Mouse (Mus musculus): ENCODE measurements at regions not wholly inside any gene's neighbourhood (a gene's known extent, or its start where the extent isn't known, plus 50 kb on each side); places are given as distances from the start of the nearest gene placed in this dataset.
"Not testable (repeated sequence)": the region's sequence is repeated elsewhere in the genome, so short reads cannot be mapped to it uniquely, and the experiment has no call there.

DNA sequence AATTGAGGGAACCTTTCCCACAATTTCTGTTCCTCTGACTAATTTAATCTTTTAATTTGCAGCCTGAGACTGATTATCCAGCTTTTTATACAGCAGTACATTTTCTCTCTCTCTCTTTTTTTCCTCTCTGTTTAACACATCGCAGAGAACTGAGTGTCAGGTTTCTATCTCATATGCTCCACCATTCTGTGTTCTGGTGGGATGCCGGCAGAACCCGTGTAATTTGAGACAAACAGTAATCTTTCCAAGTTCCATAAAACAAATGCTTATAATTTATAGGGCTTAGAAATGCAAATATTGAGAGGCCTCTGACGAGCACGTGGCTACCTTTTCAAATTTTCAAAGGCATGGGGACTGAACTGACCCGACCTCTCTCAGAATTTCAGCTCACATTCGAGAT lies 59.1 kb downstream of the Zbtb18 start:
- in situ Hi-C loops (cut with MboI; ENCODE audit: low pct_unique_long_range_greater_than_20kb in 1 of 2, low sequenced_read_pairs in 2 of 2, unreplicated experiment in 1 of 2): no loop called here

DNA sequence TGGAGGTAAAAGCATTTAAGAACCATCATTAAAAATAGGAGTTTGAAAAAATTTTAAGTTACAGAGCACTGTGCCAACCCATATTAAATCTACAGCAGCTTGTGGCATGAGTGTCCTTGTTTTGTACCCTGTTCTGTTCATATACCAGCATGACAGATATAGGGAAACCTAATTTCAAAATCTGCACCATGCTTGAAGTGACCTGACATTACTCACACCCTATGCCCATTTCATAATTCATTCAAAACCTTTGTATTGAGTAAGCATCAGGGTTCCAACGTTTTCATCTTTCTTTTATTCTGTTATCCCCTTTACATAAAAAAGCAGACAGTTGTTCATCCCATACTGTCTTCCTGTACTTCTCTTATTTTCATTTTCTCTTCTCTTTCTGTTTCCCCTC lies 61.8 kb downstream of the Zbtb18 start:
- in situ Hi-C loops (cut with MboI; ENCODE audit: low pct_unique_long_range_greater_than_20kb in 1 of 2, low sequenced_read_pairs in 2 of 2, unreplicated experiment in 1 of 2): no loop called here

DNA sequence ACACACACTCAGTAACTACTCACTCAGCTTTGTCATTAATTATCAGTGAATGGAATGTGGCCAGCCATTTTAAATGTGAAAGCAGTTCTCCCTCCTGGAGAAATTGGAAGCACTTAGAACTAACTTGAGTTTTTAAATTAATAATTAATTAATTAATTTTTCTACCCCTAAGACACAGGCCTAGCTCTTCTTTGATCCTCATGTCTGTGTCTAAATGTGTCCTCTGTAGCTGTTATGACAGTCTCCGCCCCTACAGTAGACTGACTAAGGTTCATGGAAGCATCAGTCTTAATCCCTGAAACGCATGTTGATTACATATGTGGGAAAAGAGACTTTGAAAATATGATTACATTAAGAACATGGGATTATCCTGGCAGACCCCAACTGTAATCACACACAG lies 62.6 kb downstream of the Zbtb18 start:
- in situ Hi-C loops (cut with MboI; ENCODE audit: low pct_unique_long_range_greater_than_20kb in 1 of 2, low sequenced_read_pairs in 2 of 2, unreplicated experiment in 1 of 2): no loop called here

DNA sequence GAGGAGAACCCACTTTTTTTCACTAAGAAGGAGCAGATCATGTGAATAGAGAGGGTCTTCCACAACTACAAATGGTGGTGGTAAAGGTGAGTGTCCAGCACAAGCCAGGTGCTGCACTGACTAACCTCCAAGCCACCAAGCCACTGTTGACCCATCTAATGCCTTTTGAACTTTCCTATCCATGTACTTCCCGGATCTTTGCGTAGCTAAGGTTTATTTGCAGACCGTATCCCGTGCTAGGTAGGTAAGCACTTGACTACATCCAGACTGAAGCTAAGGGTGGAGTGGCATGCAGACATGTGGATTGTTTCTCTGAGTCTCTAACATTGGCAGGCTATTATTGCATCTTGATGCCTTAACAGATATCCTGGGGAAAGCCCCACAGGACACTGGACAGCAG lies 65.2 kb downstream of the Zbtb18 start:
- in situ Hi-C loops (cut with MboI; ENCODE audit: low pct_unique_long_range_greater_than_20kb in 1 of 2, low sequenced_read_pairs in 2 of 2, unreplicated experiment in 1 of 2): not testable (repeated sequence)

DNA sequence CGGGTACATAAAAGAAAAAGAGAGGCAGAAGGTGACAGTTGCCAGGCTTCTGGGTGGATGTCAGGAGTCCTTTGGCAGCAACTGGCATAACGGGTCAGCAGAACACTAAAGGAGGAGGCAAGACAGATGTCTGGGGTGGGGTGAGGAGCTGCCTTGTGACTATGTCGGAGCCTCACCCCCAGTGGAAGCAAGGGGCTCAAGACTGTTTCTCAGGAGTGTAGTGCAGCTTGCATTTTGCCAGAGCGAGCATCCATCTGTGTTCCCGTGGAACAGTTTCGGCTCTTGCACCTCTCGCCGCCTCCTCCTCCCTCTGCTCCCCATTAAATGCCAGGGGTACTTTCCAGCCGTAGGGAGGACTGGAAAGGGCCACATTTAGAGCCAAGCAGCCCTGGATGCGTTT lies 67.6 kb downstream of the Zbtb18 start:
- in situ Hi-C loops (cut with MboI; ENCODE audit: low pct_unique_long_range_greater_than_20kb in 1 of 2, low sequenced_read_pairs in 2 of 2, unreplicated experiment in 1 of 2): no loop called here

DNA sequence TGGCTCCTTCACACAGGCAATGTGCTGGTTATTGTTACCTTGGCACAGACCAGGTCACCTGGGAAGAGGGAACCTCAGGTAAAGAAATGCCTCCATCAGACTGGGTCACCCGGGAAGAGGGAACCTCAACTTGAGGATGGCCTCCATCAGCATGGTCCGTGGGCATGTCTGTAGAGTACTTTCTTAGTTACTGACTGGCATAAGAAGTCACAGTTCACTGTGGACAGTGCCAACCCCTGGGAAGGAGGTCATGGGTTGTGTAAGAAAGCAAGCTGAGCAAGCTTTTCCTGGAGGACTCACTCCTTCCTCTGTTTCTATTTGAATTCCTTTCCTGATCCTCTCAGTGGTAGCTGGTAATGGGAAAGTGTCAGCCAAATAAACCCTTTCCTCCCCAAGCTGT lies 70.0 kb downstream of the Zbtb18 start:
- in situ Hi-C loops (cut with MboI; ENCODE audit: low pct_unique_long_range_greater_than_20kb in 1 of 2, low sequenced_read_pairs in 2 of 2, unreplicated experiment in 1 of 2): no loop called here

DNA sequence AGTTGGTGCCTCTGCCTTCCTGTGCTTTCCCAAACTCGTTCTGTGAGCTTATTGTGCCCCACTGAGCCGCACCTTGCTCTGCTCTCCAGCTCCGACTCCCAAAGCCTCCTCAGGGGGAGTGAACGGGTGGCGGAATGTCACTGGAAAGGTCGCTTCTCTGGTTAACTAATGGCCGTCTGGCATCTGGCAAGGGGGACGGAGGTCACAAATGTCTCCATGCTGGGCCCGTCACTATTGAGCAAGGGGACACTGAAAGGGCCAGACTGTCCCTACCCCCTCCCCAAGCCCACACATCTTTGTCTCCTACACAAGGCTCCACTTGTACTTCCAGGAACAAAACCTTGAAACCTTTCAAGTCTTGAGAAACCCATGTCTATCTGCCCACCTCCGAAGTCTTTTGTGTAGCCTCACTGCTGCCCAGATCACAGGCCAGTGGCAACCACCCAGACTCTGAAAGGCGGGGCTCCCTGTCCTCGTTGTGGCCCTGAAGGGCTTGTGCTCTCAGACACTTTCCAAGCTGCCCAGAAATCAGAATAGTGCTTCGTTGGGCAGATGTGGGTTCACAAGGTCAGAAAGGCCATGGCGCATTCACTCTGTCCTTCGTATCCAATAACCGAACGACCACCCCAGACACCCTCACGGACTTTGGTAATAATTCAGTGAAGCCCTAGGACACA lies 75.9 kb downstream of the Zbtb18 start:
- in situ Hi-C loops (cut with MboI; ENCODE audit: low pct_unique_long_range_greater_than_20kb in 1 of 2, low sequenced_read_pairs in 2 of 2, unreplicated experiment in 1 of 2): no loop called here

DNA sequence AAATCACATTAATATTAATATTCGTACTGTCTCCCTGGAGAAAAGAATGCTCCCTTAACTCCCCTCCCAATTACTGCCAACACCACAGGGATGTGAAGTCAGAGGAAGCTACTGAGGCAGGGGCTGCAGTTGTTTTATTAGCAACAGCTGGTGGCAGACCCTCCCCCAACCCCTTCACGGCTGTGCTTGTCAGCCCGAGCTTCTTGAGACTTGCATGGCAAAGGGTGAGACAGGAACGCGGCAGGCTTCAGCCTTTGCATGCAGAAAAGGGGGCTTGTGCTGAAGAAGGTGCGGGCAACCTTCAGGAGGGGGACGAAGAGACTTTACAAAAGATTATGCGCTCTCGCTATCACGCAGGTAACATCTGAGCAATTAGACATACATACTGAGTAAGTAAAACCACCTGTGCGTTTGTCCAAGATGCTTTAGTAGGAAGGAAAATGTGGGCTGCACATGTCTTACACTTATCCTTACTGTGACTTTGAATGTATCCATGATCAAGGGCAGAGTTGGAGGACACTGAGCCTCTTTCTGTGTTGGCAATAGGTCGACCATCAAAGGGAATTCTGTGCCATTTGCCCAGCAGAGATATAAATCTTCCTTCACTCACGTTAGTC lies 76.9 kb downstream of the Zbtb18 start:
- in situ Hi-C loops (cut with MboI; ENCODE audit: low pct_unique_long_range_greater_than_20kb in 1 of 2, low sequenced_read_pairs in 2 of 2, unreplicated experiment in 1 of 2): no loop called here

DNA sequence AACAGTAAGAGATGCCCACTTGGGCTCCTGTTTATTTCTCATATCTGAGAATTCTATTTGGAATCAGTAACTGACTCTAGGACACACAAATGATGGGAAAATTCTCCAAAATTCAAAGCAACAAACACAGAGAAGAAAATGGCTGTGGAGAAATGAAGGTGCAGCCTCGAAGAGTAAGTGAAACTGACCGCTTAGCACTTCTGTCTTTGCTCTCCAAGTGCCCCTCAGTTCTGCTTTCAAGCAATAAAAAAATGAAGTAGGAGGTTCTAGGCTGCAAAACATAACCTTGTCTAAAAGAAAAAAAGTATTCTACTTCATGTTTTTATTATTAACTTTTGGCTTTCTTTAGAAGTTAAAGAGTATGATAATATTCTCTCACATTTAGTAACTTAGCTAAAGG lies 79.0 kb downstream of the Zbtb18 start:
- in situ Hi-C loops (cut with MboI; ENCODE audit: low pct_unique_long_range_greater_than_20kb in 1 of 2, low sequenced_read_pairs in 2 of 2, unreplicated experiment in 1 of 2): no loop called here

DNA sequence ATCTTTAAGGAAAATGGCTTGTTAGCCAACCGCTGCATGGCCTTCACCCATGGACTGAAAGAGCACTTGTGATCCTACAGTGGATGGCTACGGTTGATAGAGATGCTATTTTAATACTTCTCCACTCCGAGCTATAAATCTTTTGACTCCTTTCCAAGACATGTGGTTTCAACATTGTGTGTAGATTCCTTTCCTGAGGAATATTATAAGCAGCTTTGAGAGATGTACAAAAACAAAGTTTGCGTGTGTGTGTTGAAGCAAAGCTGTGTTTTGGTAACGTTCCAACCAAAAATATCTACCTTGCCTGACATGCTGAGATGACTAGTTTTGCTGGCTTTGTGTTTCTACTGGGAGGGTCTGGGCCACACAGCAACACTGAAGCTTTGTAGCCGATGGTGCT lies 83.0 kb downstream of the Zbtb18 start:
- in situ Hi-C loops (cut with MboI; ENCODE audit: low pct_unique_long_range_greater_than_20kb in 1 of 2, low sequenced_read_pairs in 2 of 2, unreplicated experiment in 1 of 2): no loop called here

DNA sequence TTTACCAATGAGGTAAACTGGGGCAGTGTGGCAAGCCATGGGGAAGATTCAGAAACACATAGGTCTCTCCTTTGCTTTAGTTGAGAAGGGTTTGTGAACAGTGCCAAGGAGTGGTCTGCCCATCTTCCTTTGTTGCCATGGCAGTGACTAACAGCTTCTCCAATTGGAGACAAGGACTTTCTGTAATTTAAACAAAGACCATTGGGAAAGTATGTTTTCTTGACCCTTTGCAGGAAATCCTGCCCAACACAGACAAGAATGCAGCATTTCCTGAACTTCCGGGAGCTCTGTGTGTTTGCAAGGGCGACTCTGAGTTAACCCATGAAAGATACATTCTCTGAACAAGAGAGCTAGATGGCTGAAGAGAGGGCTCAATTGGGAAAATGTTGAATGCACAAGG lies 89.6 kb downstream of the Zbtb18 start:
- in situ Hi-C loops (cut with MboI; ENCODE audit: low pct_unique_long_range_greater_than_20kb in 1 of 2, low sequenced_read_pairs in 2 of 2, unreplicated experiment in 1 of 2): no loop called here

DNA sequence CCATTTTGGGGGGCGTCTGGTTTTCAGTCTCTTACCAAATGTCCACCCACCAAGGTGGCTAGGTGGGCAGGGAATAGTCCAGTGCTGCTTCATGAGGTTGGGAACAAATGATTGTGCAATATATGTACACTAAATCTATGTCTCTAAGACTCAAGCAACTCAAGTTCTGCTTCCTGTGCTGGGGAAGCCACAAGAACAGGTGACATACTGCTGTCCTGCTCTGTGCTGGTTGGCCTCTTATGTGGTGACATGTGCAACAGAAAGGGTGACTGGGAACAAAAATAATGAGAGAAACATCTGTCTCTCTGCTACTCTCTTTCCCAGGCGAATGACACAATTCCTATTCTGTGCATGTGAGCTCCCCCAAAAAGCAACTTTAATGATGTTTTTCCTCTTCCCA lies 90.5 kb downstream of the Zbtb18 start:
- in situ Hi-C loops (cut with MboI; ENCODE audit: low pct_unique_long_range_greater_than_20kb in 1 of 2, low sequenced_read_pairs in 2 of 2, unreplicated experiment in 1 of 2): no loop called here

DNA sequence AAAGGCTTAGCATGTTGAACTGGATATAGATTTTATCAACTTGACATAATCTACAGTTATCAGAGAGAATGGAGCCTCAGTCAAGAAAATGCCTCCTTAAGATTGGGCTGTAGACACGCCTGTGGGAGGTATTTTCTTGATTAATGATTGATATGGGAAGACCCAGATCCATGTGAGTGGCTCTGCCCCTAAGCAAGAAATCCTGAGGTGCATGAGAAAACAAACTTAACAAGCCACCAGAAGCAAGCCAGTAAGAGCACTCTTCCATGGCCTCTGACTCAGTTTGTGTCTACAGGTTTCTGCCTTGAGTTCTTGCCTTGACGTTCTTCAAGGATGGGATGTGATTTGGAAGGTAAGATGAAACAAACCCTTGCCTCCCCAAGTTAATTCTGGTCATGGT lies 91.2 kb downstream of the Zbtb18 start:
- in situ Hi-C loops (cut with MboI; ENCODE audit: low pct_unique_long_range_greater_than_20kb in 1 of 2, low sequenced_read_pairs in 2 of 2, unreplicated experiment in 1 of 2): no loop called here

DNA sequence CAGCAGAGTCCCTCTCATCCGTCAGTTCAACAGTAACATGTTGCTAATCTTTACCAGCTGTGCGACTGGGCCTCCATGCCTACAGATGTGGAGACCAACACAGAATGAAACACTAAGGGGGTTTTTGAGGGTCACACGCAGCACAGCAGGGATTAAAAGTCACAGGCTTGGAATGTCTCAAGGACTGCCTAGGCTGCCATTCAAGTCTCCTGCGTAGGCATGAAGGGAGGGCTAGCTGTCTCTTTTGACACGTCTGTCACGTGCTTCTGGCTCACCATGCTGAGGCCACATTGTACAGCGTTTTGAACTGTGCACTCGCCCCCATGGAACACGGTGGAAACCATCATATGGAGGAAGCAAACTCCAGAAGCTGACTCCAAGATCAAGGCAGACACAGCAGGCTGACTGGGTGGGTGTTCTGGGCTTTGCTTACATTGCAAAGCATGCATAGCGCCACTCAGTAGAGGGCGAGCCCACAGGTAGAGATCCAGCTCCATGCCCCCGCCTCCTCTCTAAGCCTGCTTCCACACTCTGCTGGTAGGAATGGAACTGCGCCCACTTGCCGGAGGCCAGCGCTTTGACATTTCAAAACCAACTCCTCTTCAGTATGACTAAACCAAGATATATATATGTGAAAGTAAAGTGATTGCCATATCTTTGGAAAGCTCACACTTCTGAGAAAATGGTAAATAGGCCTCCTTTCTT lies 103.0 kb downstream of the Zbtb18 start:
- in situ Hi-C loops (cut with MboI; ENCODE audit: low pct_unique_long_range_greater_than_20kb in 1 of 2, low sequenced_read_pairs in 2 of 2, unreplicated experiment in 1 of 2): no loop called here

DNA sequence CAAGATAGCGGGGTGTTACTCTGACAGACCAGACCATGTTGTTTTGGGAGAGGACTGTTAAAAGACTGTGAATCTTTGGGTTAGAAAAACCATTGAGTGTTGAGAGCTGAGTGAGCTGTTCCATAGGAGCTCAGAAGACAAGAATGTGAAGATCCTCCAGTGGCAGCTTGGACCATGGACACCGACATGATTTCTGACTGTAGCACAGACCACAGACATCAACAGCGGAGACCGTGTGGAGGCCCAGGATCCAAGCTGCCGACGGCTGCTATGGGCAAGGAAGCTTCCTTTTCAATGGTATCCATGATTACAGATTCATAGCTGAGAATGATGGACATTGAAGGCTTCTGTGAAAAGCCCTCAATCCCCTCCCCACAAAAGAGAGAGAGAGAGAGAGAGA lies 105.6 kb downstream of the Zbtb18 start:
- in situ Hi-C loops (cut with MboI; ENCODE audit: low pct_unique_long_range_greater_than_20kb in 1 of 2, low sequenced_read_pairs in 2 of 2, unreplicated experiment in 1 of 2): no loop called here

DNA sequence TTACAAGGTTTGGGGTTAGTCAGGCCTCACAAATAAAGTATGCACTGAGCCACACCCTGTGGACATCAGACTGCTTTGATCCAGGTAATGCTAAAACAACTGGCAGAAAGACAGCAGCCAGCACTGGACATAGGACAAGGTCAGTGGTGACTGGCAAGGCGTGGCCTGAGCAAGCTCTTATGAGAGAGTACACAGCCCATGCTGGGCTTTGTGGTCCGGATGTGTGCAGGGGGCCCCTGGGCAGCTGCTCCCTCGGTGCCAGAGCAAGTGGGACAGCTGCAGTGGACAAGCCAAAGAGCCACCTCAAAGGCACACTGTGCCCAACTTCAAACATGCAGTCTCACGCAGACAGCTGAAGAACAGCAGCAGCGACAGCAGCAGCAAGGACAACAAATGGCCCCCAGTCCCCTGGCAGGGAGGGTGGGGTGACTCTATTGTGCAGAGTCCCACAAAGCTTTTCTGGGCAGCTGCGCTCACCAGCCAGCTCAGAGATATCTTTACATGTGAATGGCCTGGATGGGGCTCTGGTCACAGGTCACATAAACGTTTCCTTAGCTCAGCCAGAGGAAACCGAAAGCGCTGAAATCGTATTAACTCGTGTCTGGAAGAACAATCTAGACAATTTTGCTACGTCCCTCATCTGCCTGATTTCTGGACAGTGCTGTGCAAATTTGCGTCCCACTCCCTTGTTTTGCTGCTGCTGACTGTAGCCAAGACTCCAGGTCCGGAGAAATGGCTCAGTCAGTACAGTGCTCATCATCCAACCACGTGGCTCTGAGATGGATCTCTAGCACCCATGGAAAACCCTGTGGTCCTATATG lies 113.5 kb downstream of the Zbtb18 start:
- in situ Hi-C loops (cut with MboI; ENCODE audit: low pct_unique_long_range_greater_than_20kb in 1 of 2, low sequenced_read_pairs in 2 of 2, unreplicated experiment in 1 of 2): no loop called here

DNA sequence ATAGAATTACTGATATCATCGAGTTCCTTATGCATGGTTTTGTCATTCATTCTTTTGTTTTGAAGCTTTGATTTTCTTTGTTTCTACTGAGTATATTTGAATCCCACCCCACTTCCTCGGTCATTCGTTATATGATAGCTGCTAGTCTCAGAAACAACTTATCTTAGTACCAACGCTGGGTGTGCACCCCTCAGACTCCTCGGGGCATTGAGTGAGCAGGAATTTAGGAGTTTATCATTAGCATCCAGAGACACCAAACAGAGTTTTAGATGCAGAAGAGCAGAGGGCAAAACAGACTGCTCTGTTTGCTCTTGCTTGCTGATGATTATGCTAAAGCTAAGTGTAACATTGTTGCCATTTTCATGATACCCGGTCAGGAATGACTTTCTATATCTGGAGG lies 115.3 kb downstream of the Zbtb18 start:
- in situ Hi-C loops (cut with MboI; ENCODE audit: low pct_unique_long_range_greater_than_20kb in 1 of 2, low sequenced_read_pairs in 2 of 2, unreplicated experiment in 1 of 2): no loop called here

DNA sequence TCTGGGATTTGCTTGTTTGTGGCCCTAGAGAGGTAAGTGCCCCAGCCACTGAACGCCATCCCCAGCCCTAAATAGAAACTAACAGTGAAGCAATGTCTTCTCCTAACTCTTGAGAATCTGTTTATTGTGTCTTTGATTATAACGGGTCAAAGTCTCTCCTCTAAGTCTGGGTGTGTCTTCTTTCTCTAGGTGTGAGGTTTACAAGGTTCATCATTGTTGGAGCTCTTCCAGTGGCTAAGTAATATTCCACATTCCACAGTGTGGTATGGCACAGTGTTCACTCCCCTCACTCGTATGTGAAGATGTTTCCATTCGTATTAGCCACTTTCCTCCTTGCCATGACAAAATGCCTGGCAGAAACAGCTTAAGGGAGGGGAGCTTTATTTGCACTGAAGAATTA lies 115.7 kb downstream of the Zbtb18 start:
- in situ Hi-C loops (cut with MboI; ENCODE audit: low pct_unique_long_range_greater_than_20kb in 1 of 2, low sequenced_read_pairs in 2 of 2, unreplicated experiment in 1 of 2): no loop called here
